Mouse (Mus musculus) C3H10T1/2 (cell line): ENCODE results near the gene Rasa3. TPM values are rescaled to one million over a fixed set of nuclear protein-coding genes. Genes with fewer than 3 reads are reported as not detected.

Experiments
- polyA plus RNA-seq, 2 experiments: library from polyadenylated mRNA; unstranded; fragments of >200 nt; fragmentation: generic; extraction: Trizol; gene quantifications; one replicate each; pipeline ENCODE4 v1.2.1; 2012; ENCODE audit warnings: missing spikeins in 2 of 2

Gene Rasa3
- polyA plus RNA-seq, result 10 to 100 TPM; 10.2 to 22.0 TPM

DNA sequence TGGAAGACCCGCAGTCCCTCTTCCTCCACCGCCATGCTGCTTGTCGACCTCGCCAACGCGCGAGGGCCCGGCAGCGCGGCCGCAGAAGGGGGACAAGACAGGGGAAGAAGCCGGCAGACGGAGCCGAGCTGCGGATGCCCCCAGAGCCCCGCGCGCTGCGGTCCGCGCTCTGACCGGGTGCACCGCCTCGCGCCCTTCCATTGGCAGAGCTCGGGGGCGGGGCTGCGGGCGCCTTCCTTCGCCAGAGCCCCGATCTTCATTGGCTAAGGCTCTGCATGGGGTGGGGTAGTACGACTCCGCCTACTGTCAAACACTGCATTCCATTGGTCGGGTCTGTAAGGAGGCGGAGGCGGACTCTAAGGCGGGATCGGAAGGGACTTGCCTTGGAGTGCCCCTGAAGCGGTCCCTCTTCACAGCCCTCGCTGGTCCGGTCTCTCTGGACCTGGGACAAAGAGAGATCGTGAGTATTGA lies at the start of gene Rasa3:
Rasa3 (minus strand) TSS at position 191 of the 471 bp plus-strand sequence.

DNA sequence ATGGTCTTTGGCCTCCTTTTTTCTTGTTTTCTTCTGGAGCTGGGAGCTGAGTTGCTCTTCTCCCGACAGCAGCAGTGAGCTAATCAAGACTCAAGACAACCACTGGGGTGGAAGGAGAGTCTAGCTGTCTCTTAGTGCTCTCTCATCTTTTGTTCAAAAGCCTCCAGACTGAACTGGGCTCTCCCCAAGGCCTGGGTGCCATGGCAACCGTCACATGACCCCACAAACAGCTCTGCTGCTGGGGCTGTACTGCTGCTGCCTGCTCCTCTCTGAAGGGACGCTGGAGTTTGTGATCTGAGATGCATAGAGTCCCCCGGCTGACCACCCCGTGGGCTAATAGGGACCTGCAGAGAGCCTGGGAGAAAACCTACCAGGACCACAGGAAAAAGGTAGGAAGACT lies 28.3 kb upstream of the Rasa3 start, which contains the start of gene Cfap97d2:
Cfap97d2 (plus strand) TSS at position 222 of the 400 bp plus-strand sequence.

DNA sequence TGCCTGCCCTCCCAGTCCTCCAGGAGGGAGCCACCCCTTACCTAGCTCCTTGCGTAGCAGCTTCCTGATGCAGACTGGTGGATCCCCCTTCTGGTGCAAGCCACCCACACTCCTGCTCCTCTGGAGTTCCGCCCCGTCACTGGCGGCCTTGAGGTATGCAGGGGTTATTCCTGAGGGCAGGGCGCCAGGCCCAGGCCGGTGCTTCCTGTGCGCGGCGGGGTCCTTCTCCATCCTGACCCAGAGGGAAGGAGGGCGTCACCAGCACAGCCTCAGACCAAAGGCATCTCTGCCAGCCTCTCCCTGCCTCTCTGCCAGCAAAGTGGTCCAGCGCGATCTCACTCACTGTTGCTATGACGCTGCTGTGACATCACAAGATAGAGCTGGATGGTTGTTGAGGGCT lies 115.3 kb downstream of the Rasa3 start, which contains the start of gene 1700029H14Rik:
1700029H14Rik (minus strand) TSS at position 344 of the 400 bp plus-strand sequence.

Other genes starting within 250 kb of the Rasa3 start
- gene Tmem255b, start 242.4 kb downstream of the Rasa3 start, polyA plus RNA-seq, result not detected
- 1 to 10 TPM in 1 of 2 experiments, under 1 TPM in 1; 0.07 to 1.8 TPM for gene Gas6, start 183.1 kb downstream of the Rasa3 start, polyA plus RNA-seq
- not detected for gene 1700029H14Rik, start 115.1 kb downstream of the Rasa3 start, polyA plus RNA-seq
- gene Cfap97d2, start 28.3 kb upstream of the Rasa3 start, polyA plus RNA-seq, result under 1 TPM in 1 of 2 experiments, not detected in 1; 0.14 TPM
- gene Cdc16, start 80.1 kb upstream of the Rasa3 start, polyA plus RNA-seq, result 10 to 100 TPM; 10.5 to 69.3 TPM
- 10 to 100 TPM; 12.2 to 32.1 TPM for gene Upf3a, start 108.0 kb upstream of the Rasa3 start, polyA plus RNA-seq
- not detected for gene AF366264, start 160.8 kb upstream of the Rasa3 start, polyA plus RNA-seq
- 10 to 100 TPM in 1 of 2 experiments, 1 to 10 TPM in 1; 2.6 to 14.4 TPM for gene Champ1, start 192.0 kb upstream of the Rasa3 start, polyA plus RNA-seq
- gene Coprs, start 212.7 kb upstream of the Rasa3 start, polyA plus RNA-seq, result 10 to 100 TPM; 43.3 to 50.1 TPM